Mouse (Mus musculus) right cerebral cortex, postnatal 36 days (tissue): ENCODE measurements around the gene Timm8a2.
A peak's percentile ranks its signal among the peaks of the same experiment; 100 is the strongest.
"Not testable (repeated sequence)": the region's sequence is repeated elsewhere in the genome, so short reads cannot be mapped to it uniquely, and the experiment has no call there.

Experiments used
- DNase-seq, 2 experiments: peaks; one replicate each; pipeline ENCODE4 v3.0.0; 2022; ENCODE audit warnings: low spot score in 2 of 2, mixed read lengths in 1 of 2

The Timm8a2 gene

GRCm38 (mm10) chr14:122060642-122061041, 26.2 kb downstream of the Timm8a2 start:
- peak; percentile 40 to 63 for DNase-seq

- no peak for DNase-seq
These were observed 26.9 kb downstream of the Timm8a2 start for GRCm38 (mm10) chr14:122061376-122061775.

- DNase-seq: no peak
These were observed 28.1 kb downstream of the Timm8a2 start for GRCm38 (mm10) chr14:122062411-122063090.

GRCm38 (mm10) chr14:122063599-122063998, 29.1 kb downstream of the Timm8a2 start:
- no peak for DNase-seq

- DNase-seq: peak; percentile 29 to 43
These were observed 30.0 kb downstream of the Timm8a2 start for GRCm38 (mm10) chr14:122064519-122064918.

- DNase-seq: no peak
These were observed 31.8 kb downstream of the Timm8a2 start for GRCm38 (mm10) chr14:122066243-122066642.

- not testable (repeated sequence) for DNase-seq
These were observed 33.6 kb downstream of the Timm8a2 start for GRCm38 (mm10) chr14:122068036-122068435.

- no peak for DNase-seq
These were observed 34.6 kb downstream of the Timm8a2 start for GRCm38 (mm10) chr14:122068801-122069695.

GRCm38 (mm10) chr14:122069948-122070347, 35.5 kb downstream of the Timm8a2 start:
- DNase-seq: no peak

- DNase-seq: no peak
These were observed 38.9 kb downstream of the Timm8a2 start for GRCm38 (mm10) chr14:122073422-122073821.

- DNase-seq: no peak
These were observed 39.9 kb downstream of the Timm8a2 start for GRCm38 (mm10) chr14:122074360-122074759.

GRCm38 (mm10) chr14:122075485-122076200, 41.2 kb downstream of the Timm8a2 start:
- no peak for DNase-seq

- DNase-seq: no peak
These were observed 42.5 kb downstream of the Timm8a2 start for GRCm38 (mm10) chr14:122077017-122077416.

GRCm38 (mm10) chr14:122079428-122079827, 45.0 kb downstream of the Timm8a2 start:
- no peak for DNase-seq

GRCm38 (mm10) chr14:122079921-122080320, 45.4 kb downstream of the Timm8a2 start:
- DNase-seq: no peak

- DNase-seq: no peak
These were observed 46.8 kb downstream of the Timm8a2 start for GRCm38 (mm10) chr14:122081308-122081707.

GRCm38 (mm10) chr14:122083499-122083898, 49.0 kb downstream of the Timm8a2 start:
- no peak for DNase-seq

- no peak for DNase-seq
These were observed 53.5 kb downstream of the Timm8a2 start for GRCm38 (mm10) chr14:122087956-122088355.
